8 mouse cellular contexts compared by ENCODE assay signal in the genomic region with DNA sequence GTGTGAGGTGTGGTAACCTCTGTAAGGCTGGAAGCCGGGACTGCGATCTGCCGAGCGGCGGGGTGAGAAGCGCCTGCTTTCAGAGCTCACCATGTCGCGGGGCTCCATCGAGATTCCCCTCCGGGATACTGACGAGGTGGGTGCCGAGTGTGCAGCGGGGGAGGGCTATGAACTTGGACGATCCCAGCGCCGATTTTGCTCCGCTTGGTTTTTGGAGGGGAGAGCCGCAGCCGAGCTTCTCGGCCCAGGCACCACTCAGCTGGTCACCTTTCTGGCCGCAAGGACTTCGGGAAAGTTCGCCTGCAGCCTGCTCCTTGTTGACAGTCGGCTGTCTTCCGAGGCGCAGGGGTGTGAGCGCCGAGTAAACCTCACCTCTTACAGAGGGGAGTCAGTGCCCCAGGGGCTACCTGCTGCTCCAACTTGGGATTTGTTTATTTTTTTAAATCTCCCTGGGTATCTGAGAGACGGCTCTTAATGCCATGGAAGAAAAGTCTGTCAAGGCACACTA. TPM values are rescaled to one million over a fixed set of nuclear protein-coding genes. Genes with fewer than 3 reads are reported as not detected.
DNase-seq lines count a peak whose midpoint lies in the region; ATAC-seq and TF ChIP-seq lines count a peak whose summit lies in the region.

No protein-coding gene starts in this region.

- ATAC-seq in forebrain, embryonic 14.5 days: peak; percentile 45
- peak; percentile 29 for ATAC-seq in liver, embryonic 15.5 days (ENCODE audit: insufficient read depth)
- peak; percentile 44 for ATAC-seq in stomach, embryonic 15.5 days (ENCODE audit: insufficient read depth, low FRiP score, low read depth)

- H3K4me1 ChIP-seq in heart, adult 2 months (ENCODE audit: control insufficient read depth, insufficient read depth, low read length): peaks cover 1% of the 10 kb centered on the region; the same call in 1 of the 2 replicates
- H3K4me1 ChIP-seq in CH12.LX (ENCODE audit: control insufficient read depth in 1 of 2, insufficient read depth in 2 of 2): peaks cover 3 to 11% of the 10 kb centered on the region in 2 experiments; a peak in 2 of 4 replicates
- H3K4me1 ChIP-seq in forebrain, embryonic 14.5 days (ENCODE audit: control insufficient read depth, insufficient read depth, low read length): peaks cover 8% of the 10 kb centered on the region
- H3K4me1 ChIP-seq in liver, embryonic 15.5 days (replicated peaks): peaks cover 31% of the 10 kb centered on the region
- H3K4me1 ChIP-seq in stomach, embryonic 15.5 days: peaks cover 4% of the 10 kb centered on the region

- H3K9ac ChIP-seq in heart, adult 2 months (ENCODE audit: low read depth, low read length): peak overlapping the region; percentile 67
- peak overlapping the region; percentile 58 for H3K9ac ChIP-seq in CH12.LX (ENCODE audit: insufficient read depth, low read depth)
- peak overlapping the region; percentile 82 for H3K9ac ChIP-seq in forebrain, embryonic 14.5 days (ENCODE audit: low read length)
- peak overlapping the region; percentile 77 for H3K9ac ChIP-seq in liver, embryonic 15.5 days
- peak overlapping the region; percentile 66 for H3K9ac ChIP-seq in stomach, embryonic 15.5 days

- no peaks in the 10 kb centered on the region for H3K79me2 ChIP-seq in heart, adult 2 months (replicated peaks; ENCODE audit: control insufficient read depth, insufficient read depth, low read length)
- peaks cover 9% of the 10 kb centered on the region for H3K79me2 ChIP-seq in CH12.LX (replicated peaks; ENCODE audit: control insufficient read depth, extremely low read depth, insufficient read depth, poor library complexity, severe bottlenecking)

- WGBS in heart, adult 2 months: under 1% methylated on average over 29 of the region's 29 CpGs
- under 1% methylated on average over 29 of the region's 29 CpGs for WGBS in forebrain, embryonic 14.5 days
- WGBS in liver, embryonic 15.5 days (ENCODE audit: insufficient replicate concordance): under 1% methylated on average over 29 of the region's 29 CpGs
- WGBS in stomach, embryonic 15.5 days: under 1% methylated on average over 29 of the region's 29 CpGs

- in situ Hi-C loops in CH12.LX (cut with MboI; ENCODE audit: low pct_ligation_motif_present, low pct_unique_long_range_greater_than_20kb, low sequenced_read_pairs): no loop called here

- intact Hi-C loops in heart, adult 2 months (cut with DNase I): no loop called here
- intact Hi-C loops in heart, postnatal 14 days (cut with DNase I): no loop called here

- no peaks in the 10 kb centered on the region for H3K27me3 ChIP-seq in heart, adult 2 months (ENCODE audit: control insufficient read depth, insufficient read depth, low read length)
- no peaks in the 10 kb centered on the region for H3K27me3 ChIP-seq in CH12.LX (replicated peaks)
- no peaks in the 10 kb centered on the region for H3K27me3 ChIP-seq in forebrain, embryonic 14.5 days (replicated peaks; ENCODE audit: control insufficient read depth, insufficient read depth, low read length)
- no peaks in the 10 kb centered on the region for H3K27me3 ChIP-seq in liver, embryonic 15.5 days
- no peaks in the 10 kb centered on the region for H3K27me3 ChIP-seq in stomach, embryonic 15.5 days (replicated peaks)

- dilution Hi-C loops in CH12.LX (cut with MboI; ENCODE audit: extremely low pct_ligation_motif_present, extremely low pct_unique_long_range_greater_than_20kb, low sequenced_read_pairs): no loop called here

- peak overlapping the region; percentile 93 for H3K4me3 ChIP-seq in heart, adult 2 months
- peak overlapping the region; percentile 73 to 94 (median 92) for H3K4me3 ChIP-seq in CH12.LX (replicated peaks in 1 of 3; ENCODE audit: low read depth in 2 of 3, low read length in 2 of 3, poor library complexity in 1 of 3)
- H3K4me3 ChIP-seq in forebrain, embryonic 14.5 days (ENCODE audit: low read depth, low read length): peak overlapping the region; percentile 92
- peak overlapping the region; percentile 80 for H3K4me3 ChIP-seq in liver, embryonic 15.5 days (replicated peaks)
- H3K4me3 ChIP-seq in stomach, embryonic 15.5 days (replicated peaks): peak overlapping the region; percentile 85

- DNase-seq in heart, adult 2 months: no peak
- no peak for DNase-seq in heart, postnatal 14 days
- DNase-seq in CH12.LX (ENCODE audit: extremely low read depth): no peak
- DNase-seq in forebrain, embryonic 14.5 days (ENCODE audit: low spot score): no peak
- no peak for DNase-seq in adrenal gland, postnatal 25 days
- no peak for DNase-seq in c-Kit-positive CD71-positive TER-119-positive erythroid progenitor cells, embryonic 14.5 days (ENCODE audit: low spot score)

- TF ChIP-seq EP300 in heart, adult 2 months (IDR thresholded peaks at IDR 0.05; ENCODE audit: insufficient read depth, low read depth, low read length): no peak
- no peak for TF ChIP-seq EP300 in CH12.LX (IDR thresholded peaks at IDR 0.05; ENCODE audit: low read length)

- H3K9me3 ChIP-seq in CH12.LX (replicated peaks; ENCODE audit: low read length): no peaks in the 10 kb centered on the region
- H3K9me3 ChIP-seq in forebrain, embryonic 14.5 days (replicated peaks; ENCODE audit: control insufficient read depth, low read length): no peaks in the 10 kb centered on the region
- no peaks in the 10 kb centered on the region for H3K9me3 ChIP-seq in liver, embryonic 15.5 days (replicated peaks)
- H3K9me3 ChIP-seq in stomach, embryonic 15.5 days: no peaks in the 10 kb centered on the region

- H3K4me2 ChIP-seq in CH12.LX (ENCODE audit: insufficient read depth, low read depth, poor library complexity, severe bottlenecking): peak overlapping the region; percentile 85
- H3K4me2 ChIP-seq in forebrain, embryonic 14.5 days (ENCODE audit: low read length): peak overlapping the region; percentile 84
- H3K4me2 ChIP-seq in liver, embryonic 15.5 days: peak overlapping the region; percentile 79
- H3K4me2 ChIP-seq in stomach, embryonic 15.5 days: peak overlapping the region; percentile 64

- no peak for TF ChIP-seq POLR2A in heart, adult 2 months (IDR thresholded peaks at IDR 0.05; ENCODE audit: insufficient read depth, low read depth, low read length)
- TF ChIP-seq POLR2A in CH12.LX (IDR thresholded peaks at IDR 0.05; ENCODE audit: low read depth, low read length): no peak

- TF ChIP-seq CTCF in heart, adult 2 months (IDR thresholded peaks at IDR 0.05): no peak
- TF ChIP-seq CTCF in CH12.LX (conservative IDR thresholded peaks at IDR 0.05 in 1 of 2, IDR thresholded peaks at IDR 0.05 in 1 of 2; ENCODE audit: low read depth in 2 of 2, low read length in 2 of 2): no peak

- TF ChIP-seq RAD21 in CH12.LX (IDR thresholded peaks at IDR 0.05; ENCODE audit: low read depth, low read length): no peak

- peak overlapping the region; percentile 90 for H3K27ac ChIP-seq in heart, adult 2 months
- peak overlapping the region; percentile 80; the same call in 1 of the 2 replicates for H3K27ac ChIP-seq in CH12.LX (ENCODE audit: insufficient read depth, low read depth)
- peak overlapping the region; percentile 85 for H3K27ac ChIP-seq in forebrain, embryonic 14.5 days (ENCODE audit: low read depth, low read length)
- peak overlapping the region; percentile 96 for H3K27ac ChIP-seq in liver, embryonic 15.5 days (replicated peaks)
- peak overlapping the region; percentile 94 for H3K27ac ChIP-seq in stomach, embryonic 15.5 days

- H3K36me3 ChIP-seq in heart, adult 2 months (ENCODE audit: control insufficient read depth, insufficient read depth, low read length): peaks cover 4% of the 10 kb centered on the region
- H3K36me3 ChIP-seq in CH12.LX (replicated peaks in 1 of 2; ENCODE audit: control insufficient read depth in 1 of 2, insufficient read depth in 1 of 2, low read length in 1 of 2): peaks cover 6 to 27% of the 10 kb centered on the region in 2 experiments
- H3K36me3 ChIP-seq in forebrain, embryonic 14.5 days (ENCODE audit: control insufficient read depth, insufficient read depth, low read length): peaks cover 24% of the 10 kb centered on the region; the same call in 1 of the 2 replicates
- peaks cover 28% of the 10 kb centered on the region for H3K36me3 ChIP-seq in liver, embryonic 15.5 days (replicated peaks)
- H3K36me3 ChIP-seq in stomach, embryonic 15.5 days: 0 out of 2 replicates have a peak, but pooled peaks cover 7% of the 10 kb centered on the region

RNA-seq across cellular contexts. Expression of gene Ctr9, which starts 0.3 kb away (rescaled TPM):
- 10 to 100 TPM; 13.0 to 14.6 TPM for total RNA-seq in heart, adult 2 months (2021)
- 5.8 and 11.1 TPM in 2 replicates for polyA plus RNA-seq in heart, adult 2 months (2012; rRNA removed)
- 10 to 100 TPM; 21.8 to 25.2 TPM for total RNA-seq in heart, postnatal 14 days (2021)
- total RNA-seq in CH12.LX (2012; rRNA removed): 27.4 and 29.7 TPM in 2 replicates
- total RNA-seq in CH12.LX (2014; rRNA removed): 34.3 and 34.8 TPM in 2 replicates
- 31.7 and 37.2 TPM in 2 replicates for polyA plus RNA-seq in CH12.LX (2012; ENCODE audit: insufficient read length, low read depth)
- polyA plus RNA-seq in forebrain, embryonic 14.5 days (2014; fragmentation: Nextera tagmentation; extraction: Ambion mirVana): 62.0 and 71.0 TPM in 2 replicates
- polyA plus RNA-seq in liver, embryonic 15.5 days (2015; fragmentation: Nextera tagmentation; extraction: Ambion mirVana): 21.8 and 22.3 TPM in 2 replicates
- 58.9 and 62.2 TPM in 2 replicates for polyA plus RNA-seq in stomach, embryonic 15.5 days (2015; fragmentation: Nextera tagmentation; extraction: Ambion mirVana)
- 48.6 and 53.9 TPM in 2 replicates for total RNA-seq in adrenal gland, postnatal 25 days (2021)

RNA-seq across cellular contexts. Expression of gene Mrvi1, which starts 46.8 kb away (rescaled TPM):
- 10 to 100 TPM; 16.5 to 18.7 TPM for total RNA-seq in heart, adult 2 months (2021)
- 14.8 and 18.1 TPM in 2 replicates for polyA plus RNA-seq in heart, adult 2 months (2012; rRNA removed)
- total RNA-seq in heart, postnatal 14 days (2021): 10 to 100 TPM; 15.6 to 18.4 TPM
- not detected in 2 replicates for total RNA-seq in CH12.LX (2012; rRNA removed)
- total RNA-seq in CH12.LX (2014; rRNA removed): not detected in 2 replicates
- polyA plus RNA-seq in CH12.LX (2012; ENCODE audit: insufficient read length, low read depth): 0.11 TPM in 1 of 2 replicates, not detected in the other
- polyA plus RNA-seq in forebrain, embryonic 14.5 days (2014; fragmentation: Nextera tagmentation; extraction: Ambion mirVana): 0.58 and 1.3 TPM in 2 replicates
- polyA plus RNA-seq in liver, embryonic 15.5 days (2015; fragmentation: Nextera tagmentation; extraction: Ambion mirVana): 4.0 and 4.3 TPM in 2 replicates
- 18.0 and 19.3 TPM in 2 replicates for polyA plus RNA-seq in stomach, embryonic 15.5 days (2015; fragmentation: Nextera tagmentation; extraction: Ambion mirVana)
- 6.0 and 9.1 TPM in 2 replicates for total RNA-seq in adrenal gland, postnatal 25 days (2021)

RNA-seq across cellular contexts. Expression of gene Eif4g2, which starts 53.7 kb away (rescaled TPM):
- 1,000 to 10,000 TPM in 1 of 2 experiments, 100 to 1,000 TPM in 1; 958 to 1,084 TPM for total RNA-seq in heart, adult 2 months (2021)
- polyA plus RNA-seq in heart, adult 2 months (2012; rRNA removed): 174 and 435 TPM in 2 replicates
- total RNA-seq in heart, postnatal 14 days (2021): 1,000 to 10,000 TPM in 1 of 2 experiments, 100 to 1,000 TPM in 1; 934 to 1,085 TPM
- total RNA-seq in CH12.LX (2012; rRNA removed) (217 and 318 TPM in 2 replicates), CH12.LX (2014; rRNA removed) (671 and 744 TPM in 2 replicates)
- polyA plus RNA-seq in CH12.LX (2012; ENCODE audit: insufficient read length, low read depth): 821 and 920 TPM in 2 replicates
- 1,462 and 1,469 TPM in 2 replicates for polyA plus RNA-seq in forebrain, embryonic 14.5 days (2014; fragmentation: Nextera tagmentation; extraction: Ambion mirVana)
- polyA plus RNA-seq in liver, embryonic 15.5 days (2015; fragmentation: Nextera tagmentation; extraction: Ambion mirVana): 322 and 346 TPM in 2 replicates
- polyA plus RNA-seq in stomach, embryonic 15.5 days (2015; fragmentation: Nextera tagmentation; extraction: Ambion mirVana): 608 and 684 TPM in 2 replicates
- 875 and 903 TPM in 2 replicates for total RNA-seq in adrenal gland, postnatal 25 days (2021)
